Mouse (Mus musculus): ENCODE measurements around the gene Rnf138rt1. TPM values are rescaled to one million over a fixed set of nuclear protein-coding genes. Genes with fewer than 3 reads are reported as not detected.

The Rnf138rt1 gene
- polyA plus RNA-seq, 1 experiment from 2014 or later = 0.29 TPM

Other genes starting within 250 kb of the Rnf138rt1 start
- gene Grpr, start 211.7 kb downstream of the Rnf138rt1 start, polyA plus RNA-seq (2016; fragmentation: Nextera tagmentation; extraction: Ambion mirVana) = 0.51 and 1.0 TPM in 2 replicates
- 21.7 and 22.5 TPM in 2 replicates for gene Ap1s2, start 147.7 kb upstream of the Rnf138rt1 start, polyA plus RNA-seq (2016; fragmentation: Nextera tagmentation; extraction: Ambion mirVana)
- 85.8 and 94.1 TPM in 2 replicates for gene Zrsr2, start 197.3 kb upstream of the Rnf138rt1 start, polyA plus RNA-seq (2016; fragmentation: Nextera tagmentation; extraction: Ambion mirVana)